Mouse (Mus musculus) adrenal gland, adult 8-10 months (tissue): ENCODE results near the gene Hormad1. TPM values are rescaled to one million over a fixed set of nuclear protein-coding genes. Genes with fewer than 3 reads are reported as not detected.
"Not testable (repeated sequence)": the region's sequence is repeated elsewhere in the genome, so short reads cannot be mapped to it uniquely, and the experiment has no call there.

Experiments
- DNase-seq: peaks from one replicate; pipeline ENCODE4 v3.0.0; 2022
- total RNA-seq, 4 experiments: library from RNA; stranded (reverse); gene quantifications; 2 replicates each; pipeline ENCODE4 v1.2.4; 2022

The Hormad1 gene
- total RNA-seq, result not detected

DNA sequence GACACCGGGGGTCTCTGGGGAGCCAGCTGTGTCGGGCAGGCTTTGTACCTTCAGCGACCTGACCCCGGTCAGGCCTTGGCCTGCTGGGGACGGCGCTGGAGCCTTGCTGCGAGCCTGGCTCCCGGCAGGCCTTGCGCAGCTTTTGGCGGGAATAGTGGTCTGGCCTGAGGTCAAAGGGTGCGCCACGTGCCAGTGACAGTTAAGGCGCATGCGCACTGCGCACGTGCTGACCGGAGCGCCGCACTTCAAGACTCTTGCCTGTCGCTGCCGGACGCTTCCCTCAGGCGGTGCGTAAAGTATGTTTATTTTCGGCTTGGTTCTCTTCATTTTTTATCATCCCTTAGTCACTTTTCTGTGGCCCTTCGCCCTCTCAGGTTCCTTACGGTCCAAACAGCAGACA is at the start of gene Hormad1:
Hormad1 (plus strand) TSS at position 241 of the 400 bp plus-strand sequence.
- DNase-seq, result no peak

DNA sequence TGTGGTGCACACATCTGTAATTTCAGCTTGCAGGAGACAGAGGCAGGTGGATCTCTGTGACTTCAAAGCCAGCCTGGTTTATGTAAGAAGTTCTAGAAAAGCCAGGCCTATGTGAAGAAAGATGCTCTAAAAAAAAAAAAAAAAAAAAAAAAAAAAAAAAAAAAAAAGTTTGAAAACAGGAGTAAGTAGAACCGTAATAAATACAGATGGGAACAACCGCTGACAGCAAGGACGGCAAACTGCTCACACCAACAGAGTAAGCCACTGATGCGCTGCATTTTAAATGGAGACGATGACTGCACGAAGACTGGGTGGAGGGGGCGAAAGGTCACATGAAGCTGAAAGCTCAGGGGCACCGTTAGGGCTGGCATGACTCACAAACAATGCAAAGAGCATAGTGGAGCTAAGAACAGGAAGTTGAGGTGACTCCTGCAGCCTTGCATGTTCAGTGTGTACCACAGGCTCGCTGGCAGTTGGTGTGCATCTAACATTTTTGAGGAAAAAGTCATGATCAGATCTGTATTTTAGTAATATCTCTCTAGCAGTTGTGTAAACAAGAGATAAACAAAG is 47.8 kb upstream of the Hormad1 start:
- DNase-seq, result no peak

DNA sequence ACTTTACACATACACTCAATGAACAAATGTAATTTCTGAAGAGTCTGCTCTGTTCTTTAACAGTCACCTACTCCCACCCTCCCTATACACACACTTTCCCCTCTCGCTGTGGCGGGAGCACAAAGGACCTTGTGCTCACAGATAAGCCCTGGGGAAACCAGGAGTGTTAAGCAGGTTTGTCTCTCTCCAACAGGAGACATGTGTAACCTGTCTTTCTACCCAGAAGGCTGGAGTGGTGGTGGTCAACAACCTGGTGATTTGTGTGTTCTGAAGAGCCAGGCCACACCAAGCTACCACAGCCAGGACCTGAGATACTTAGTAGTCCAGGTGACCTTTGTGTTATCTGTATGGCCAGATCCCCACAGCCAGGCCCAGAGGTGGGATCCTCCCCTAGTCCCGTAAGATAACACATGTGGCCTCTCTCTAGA is 42.8 kb upstream of the Hormad1 start:
- DNase-seq, result no peak

DNA sequence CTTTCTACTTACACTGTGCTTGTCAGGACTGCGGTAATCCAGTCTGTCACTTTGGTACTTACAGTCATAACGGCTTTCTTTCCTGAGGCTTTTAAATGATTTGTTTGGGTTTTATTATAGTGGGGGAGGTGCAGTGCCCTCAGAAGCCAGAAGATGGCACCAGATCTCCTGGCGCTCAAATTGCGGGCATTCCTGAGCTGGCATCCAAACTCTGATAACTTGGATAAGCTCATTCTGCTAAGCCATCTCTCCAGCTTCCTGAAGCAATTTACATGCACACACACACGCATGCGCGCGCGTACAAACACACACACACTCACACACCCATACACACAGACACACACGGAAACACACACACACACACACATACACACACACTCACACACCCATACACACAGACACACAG is 42.0 kb upstream of the Hormad1 start:
- peak; percentile 48 for DNase-seq

DNA sequence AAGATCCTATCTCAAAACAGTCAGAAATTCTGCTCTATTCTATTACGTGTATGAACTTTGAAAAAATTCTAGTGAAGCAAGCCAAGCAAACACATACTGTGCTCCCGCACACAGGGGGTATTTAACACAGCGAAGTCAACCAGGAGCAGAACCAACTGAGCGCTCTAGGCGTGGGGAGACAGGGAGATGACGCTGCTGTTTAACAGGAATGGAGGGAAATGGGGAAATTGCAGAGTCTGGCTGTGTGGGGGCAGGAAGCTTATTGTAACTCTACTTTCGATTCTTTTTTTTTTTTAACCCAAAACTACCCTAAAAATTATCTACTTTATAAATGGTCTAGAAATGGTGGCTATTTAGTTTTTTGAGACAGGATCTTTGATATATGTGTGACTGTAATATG is 40.6 kb upstream of the Hormad1 start:
- no peak for DNase-seq

DNA sequence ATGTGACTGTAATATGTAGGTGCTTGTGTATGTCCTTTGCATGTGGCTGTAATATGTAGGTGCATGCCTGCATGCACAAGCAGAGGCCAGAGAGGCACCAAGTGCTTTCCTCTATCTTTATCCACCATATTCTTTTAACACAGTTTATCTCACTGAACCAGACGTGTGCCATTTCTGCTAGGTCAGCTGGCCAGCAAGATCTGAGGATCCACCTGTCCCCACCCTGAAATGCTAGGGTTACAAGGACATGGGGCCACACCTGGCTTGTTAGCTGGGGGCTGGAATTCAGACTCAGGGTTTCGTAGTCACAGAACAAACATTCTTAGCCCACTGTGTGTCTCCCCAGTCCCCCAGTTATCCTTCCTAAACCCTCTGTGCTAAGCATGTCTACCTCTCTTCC is 40.2 kb upstream of the Hormad1 start:
- no peak for DNase-seq

DNA sequence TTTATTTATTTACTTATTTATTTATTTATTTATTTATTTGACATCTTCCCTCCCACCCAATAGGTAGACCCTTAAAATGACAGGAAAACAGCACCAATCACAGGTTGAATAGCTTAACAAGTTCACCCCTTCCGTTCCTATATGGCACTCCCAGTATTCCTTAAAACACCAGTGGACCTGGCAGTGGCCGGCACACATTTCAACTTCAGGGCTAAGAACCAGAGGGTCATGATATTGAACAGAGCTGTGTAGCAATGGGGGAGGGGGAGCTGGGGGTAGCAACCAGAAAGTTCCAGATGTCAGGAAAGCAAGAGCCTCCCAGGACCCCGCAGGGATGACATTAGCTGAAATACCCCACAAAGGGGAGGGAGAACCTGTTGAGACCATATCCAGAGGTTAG is 39.4 kb upstream of the Hormad1 start:
- DNase-seq, result no peak

DNA sequence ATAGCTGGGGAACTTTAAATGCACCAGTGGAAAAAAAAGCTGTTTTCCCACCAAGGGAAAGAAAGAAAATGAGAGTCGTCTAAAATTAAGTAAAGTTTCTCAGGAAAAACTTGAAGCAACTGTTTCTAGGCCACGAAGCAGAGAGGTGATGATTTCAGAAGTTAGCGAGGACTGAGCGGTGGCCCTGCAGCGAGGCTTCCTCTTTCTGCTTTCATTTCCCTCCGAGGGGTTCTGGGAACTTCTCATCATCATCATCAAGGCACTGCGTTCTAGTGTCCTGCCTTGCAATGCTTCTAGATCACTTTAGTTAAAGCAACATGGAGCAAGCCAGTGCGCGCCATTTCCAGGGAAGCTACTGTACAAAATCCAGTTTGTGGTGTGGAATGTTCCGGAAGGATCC is 38.3 kb upstream of the Hormad1 start:
- DNase-seq, result no peak

DNA sequence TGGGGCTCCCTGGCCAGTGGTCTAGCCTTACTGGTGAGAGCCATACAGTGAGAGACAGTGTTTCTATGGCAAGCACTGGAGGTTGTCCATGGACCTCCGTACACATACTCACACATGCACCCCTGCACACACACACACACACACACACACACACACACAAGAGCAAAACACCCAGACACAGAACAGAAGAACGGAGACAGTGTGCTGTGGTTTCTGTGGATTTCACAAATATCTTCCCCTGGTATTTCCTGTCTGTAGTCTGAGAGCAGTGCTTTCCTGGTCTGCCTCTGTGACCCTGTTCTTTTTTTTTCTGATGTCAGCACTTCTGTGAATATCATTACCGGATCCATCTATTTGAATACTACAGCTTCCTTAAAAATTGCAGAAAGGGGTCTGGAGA is 35.8 kb upstream of the Hormad1 start:
- no peak for DNase-seq

DNA sequence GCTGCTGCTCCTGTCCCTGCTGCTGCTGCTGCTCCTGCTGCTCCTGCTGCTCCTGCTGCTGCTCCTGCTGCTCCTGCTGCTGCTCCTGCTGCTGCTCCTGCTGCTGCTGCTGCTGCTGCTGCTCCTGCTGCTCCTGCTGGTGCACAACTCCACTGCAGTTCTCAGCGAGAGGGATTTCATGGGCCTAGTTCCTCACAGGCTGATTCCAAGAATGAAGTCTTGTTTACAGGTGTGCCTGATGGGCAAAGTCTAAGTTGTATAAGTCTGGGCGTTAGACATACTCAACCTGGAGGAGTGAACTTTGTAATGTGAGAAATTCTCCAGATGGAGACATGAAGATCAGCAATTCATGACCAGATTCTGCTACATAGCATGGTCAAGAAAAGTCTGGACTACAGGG is 34.8 kb upstream of the Hormad1 start:
- DNase-seq, result no peak

DNA sequence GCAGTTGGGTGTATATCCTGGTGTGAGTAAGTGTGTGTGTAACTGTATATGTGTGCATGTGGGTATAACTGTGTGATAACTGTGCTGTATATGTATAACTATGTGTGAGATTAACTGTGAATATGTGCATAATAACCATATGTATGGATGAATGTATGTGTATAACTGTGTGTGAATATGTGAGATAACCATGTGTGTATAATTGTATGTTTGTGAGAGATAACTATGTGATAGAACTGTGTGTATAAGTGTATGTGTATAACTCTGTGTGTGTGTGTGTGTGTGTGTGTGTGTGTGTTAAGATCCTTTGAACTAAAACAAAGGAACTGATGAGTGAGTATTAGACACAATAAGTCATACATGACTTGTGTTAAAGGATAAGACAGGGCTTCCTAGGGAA is 33.4 kb upstream of the Hormad1 start:
- DNase-seq, result no peak

DNA sequence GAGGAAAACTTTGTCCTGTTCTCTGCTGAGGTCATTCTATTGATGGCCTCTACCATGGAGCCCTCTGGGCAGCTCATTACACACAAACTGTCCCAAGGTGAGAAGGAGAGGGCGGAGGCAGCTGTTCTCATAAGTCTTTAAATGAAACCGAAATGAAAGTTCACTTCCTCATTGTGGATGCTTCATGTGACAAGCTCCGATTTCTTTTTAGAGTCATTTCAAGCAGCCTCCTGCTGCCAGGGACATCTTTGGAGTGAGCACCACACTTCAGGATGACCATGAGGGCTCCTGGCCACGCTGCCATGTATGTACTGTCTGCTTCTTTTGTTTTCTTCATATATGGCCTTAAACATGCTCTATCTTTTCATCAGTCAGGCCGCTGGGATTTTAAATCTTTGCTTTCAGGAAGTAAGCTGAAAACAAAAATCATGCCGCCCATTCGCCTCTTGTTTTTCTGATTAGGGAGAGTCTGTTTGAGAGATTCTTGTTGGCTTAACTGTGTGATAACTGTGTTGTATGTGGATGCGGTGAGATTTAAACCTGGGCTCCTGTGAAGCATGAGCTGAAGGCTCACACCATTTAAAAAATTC is 32.8 kb upstream of the Hormad1 start, which contains the start of gene Ctss:
Ctss (plus strand) TSS at position 165 of the 590 bp plus-strand sequence.
- no peak for DNase-seq

DNA sequence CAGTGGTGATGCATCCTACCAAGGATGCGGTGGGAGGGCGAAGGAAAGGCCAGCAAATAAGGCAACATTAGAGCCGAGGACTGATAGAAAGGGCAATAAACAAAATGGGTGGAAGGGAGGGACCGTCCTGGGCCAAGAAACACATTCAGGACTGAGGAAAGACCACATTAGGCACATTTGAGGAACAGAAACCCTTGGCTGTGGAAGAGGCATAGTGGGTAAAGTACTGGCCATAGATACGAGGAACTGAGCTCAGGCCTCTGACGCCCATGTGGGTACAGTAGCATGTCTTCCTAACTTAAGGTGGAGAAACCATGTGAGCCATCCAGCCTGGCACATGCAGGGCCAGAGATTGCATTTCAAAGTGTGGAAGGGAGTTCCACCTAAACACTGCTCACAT is 29.7 kb upstream of the Hormad1 start:
- DNase-seq, result no peak

DNA sequence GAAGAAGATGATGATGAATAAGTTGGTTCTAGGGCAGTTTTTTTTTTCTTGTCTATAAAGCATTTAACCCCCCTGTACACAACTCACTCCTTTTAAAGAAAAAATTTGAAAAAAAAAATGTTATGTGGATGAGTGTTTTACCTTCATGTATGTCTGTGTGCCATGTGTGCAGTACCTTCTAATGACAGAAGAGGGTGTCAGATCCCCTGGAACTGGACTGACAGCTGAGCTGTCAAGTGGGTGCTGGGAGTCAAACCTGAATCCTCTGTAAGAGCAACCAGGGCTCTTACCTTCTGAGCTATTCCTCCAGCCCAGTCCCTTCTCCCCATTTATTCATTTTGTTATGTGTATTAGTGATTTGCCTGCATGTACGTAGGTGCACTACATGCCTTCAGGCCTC is 28.5 kb upstream of the Hormad1 start:
- no peak for DNase-seq

DNA sequence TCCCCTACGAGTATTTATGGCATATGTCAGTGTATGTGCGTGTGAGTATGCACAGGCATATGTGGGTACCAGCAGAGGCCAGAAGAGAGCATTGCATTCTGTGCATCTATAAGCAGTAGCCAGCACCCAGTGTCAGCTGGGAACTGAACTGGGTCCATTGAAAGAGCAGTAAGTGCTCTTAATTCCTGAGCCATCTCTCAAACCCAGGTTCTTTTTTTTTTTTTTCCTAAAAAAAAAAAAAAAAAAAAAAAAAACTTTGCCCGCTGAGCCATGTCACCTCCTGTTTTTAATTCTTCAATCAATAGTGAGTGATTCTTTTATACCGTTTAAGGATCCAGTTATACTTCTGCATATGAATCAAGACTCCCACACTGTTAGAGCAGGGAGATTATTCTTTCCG is 26.1 kb upstream of the Hormad1 start:
- DNase-seq, result no peak

DNA sequence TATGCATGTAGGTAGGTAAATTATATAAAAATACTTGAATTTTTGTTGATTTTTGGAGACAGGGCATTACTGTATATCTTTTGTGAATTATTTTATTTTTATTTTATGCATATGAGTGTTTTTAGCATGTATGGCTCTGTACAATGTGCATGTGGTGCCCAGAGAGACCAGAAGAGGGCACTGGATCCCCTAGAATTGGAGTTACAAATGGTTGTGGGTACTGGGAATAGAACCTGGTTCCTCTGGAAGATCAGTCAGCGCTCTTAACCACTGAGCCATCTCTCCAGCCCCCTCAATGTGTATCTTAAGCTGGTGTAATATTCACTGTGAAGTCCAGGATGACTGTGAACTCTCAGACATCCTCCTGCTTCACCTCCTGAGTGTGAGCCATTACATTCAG is 24.6 kb upstream of the Hormad1 start:
- DNase-seq, result no peak

DNA sequence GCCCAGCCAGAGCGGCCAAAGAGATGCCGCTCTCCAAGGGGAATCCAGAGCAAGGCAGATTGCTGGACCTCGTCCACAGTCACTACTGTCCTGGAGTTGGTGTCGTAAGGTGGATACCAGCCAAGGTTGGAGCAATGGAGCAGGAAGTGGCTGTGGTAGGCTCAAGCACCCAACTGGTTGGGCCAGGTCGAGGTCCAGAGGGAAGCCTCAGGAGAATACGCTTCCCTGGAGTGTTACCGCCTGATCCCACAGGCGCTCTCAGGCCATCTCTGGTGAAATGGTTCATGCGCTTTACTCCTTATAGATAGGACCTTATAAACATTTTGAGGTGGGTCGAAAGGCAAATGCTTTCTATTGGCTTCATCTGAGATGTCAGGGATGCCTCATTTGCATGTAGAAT is 20.5 kb upstream of the Hormad1 start:
- DNase-seq, result no peak

DNA sequence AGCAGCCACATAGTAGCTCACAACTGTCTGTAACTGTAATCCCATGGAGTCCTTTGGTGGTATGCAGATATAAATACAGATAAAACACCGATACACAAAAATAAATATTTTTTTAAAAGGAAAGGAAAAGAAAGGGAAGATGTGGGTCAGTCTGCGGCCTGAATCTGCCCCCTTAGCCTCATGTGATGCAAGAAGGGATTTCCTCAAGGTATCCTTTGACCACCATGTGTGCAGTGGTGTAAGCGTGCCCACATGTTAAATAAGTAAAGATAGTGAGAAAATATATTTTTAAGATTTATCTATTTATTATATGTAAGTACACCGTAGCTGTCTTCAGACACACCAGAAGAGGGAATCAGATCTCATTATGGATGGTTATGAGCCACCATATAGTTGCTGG is 19.6 kb upstream of the Hormad1 start:
- DNase-seq, result no peak

DNA sequence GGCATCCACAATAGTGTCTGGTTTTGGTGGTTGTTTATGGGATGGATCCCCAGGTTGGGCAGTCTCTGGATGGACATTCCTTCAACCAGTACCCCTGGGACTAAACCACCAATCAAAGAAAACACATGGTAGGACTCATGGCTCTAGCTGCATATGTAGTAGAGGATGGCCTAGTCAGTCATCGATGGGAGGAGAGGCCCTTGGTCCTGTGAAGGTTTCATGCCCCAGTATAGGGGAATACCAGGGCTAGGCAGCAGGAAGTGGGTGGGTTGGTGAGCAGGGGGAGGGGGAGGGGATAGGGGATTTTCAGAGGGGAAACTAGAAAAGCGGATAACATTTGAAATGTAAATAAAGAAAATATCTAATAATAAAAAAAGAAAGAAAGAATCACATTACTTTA is 18.3 kb upstream of the Hormad1 start:
- not testable (repeated sequence) for DNase-seq

DNA sequence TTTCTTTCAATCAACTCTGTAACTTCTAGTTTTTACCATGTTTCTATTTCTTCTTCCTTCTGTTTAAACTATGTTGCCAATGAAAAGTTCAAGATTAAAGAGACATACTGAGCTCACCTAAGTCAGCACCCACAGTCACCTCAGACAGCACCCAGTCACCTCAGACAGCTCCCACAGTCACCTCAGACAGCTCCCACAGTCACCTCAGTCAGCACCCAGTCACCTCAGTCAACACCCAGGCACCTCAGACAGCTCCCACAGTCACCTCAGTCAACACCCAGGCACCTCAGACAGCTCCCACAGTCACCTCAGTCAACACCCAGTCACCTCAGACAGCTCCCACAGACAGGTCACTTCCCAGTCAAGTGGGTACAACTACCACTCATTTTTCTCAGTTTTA is 17.3 kb upstream of the Hormad1 start:
- no peak for DNase-seq

DNA sequence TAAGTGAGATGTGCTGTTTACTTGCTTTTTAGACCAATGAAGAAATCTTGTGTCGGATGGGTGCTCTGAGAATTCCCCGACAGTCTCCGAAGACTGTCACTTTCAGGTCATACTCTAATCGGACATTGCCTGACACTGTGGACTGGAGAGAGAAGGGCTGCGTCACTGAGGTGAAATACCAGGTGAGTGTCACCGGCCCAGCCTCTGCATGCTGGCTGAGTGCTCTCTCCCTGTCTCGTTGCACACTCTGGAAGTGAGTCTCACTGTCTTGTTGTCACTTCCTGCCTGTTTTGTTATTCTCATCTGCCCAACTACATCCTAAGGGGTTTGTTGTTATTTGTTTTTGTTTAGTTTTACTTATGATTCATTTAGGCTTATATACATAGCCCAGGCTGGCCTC is 16.5 kb upstream of the Hormad1 start:
- no peak for DNase-seq

DNA sequence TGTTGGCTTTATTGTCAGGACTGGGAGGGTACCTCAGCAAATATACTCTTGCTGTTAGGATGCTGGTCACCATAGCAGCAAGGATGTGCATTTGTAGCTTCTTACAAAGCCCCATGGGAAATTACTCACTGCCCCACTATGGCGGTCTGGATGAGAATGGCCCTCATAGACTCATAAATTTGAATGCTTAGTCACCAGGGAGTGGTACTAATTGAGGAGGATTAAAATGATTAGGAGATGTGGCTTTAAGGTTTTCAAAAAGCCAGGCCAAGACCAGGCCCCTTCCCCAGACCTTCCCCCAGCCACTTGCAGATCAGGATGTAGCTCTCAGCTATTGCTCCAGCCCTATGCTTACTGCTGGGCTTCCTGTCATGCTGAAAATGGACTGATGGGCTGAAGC is 9.3 kb upstream of the Hormad1 start:
- no peak for DNase-seq

DNA sequence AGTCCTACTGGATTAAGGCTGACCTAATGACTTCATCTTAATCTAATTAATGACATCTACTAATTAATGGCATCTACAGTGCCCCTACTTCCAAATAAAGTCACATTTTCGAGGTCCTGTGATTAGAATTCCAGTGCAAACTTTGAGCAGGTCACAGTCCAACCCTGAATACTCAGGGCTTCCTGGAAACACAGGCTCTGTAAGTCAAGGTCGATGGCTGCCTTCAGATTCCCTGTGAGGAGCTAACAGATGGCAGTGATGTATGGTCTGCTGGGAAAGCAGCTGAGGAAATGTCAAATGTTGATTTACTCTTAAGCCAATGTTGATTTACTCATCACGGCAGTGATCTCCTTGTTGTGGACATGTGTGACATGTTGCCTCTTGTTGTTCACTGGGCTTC is 5.5 kb upstream of the Hormad1 start:
- peak; percentile 46 for DNase-seq

DNA sequence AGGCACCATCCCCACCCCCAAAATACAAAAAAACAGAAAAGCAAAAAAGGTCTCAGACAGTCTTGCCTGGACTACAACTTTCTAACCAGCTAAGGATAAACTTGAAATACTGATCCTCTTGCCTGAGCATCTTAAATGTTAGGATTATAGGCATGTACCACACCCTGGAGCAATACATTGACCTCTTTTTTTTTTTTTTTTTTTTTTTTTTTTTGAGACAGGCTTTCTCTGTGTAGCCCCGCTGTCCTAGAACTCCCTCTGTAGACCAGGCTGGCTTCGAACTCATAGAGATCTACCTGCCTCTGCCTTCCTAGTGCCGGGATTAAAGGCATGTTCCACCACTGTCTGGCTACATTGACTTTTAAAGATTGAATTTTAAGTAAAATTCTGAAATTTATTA is 1.3 kb downstream of the Hormad1 start:
- no peak for DNase-seq

DNA sequence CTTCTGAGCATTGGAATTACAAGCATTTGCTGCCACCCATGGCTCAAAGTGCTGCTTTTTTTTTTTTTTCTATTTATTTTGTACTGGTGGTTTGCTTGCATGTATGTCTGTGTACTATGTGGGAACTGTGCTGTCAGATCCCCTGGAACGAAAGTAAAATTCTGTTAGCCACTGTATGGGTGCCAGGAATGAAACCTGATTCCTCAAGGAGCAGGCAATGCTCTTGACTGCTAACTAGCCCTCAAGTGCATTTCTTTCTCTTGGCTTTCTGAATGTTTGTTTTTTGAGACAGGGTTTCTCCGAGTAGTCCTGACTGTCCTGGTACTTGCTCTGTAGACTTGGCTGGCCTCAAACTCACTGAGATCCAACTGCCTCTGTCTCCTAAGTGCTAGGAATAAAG is 2.3 kb downstream of the Hormad1 start:
- no peak for DNase-seq
